Mouse (Mus musculus): ENCODE results near the gene Mmachc. TPM values are rescaled to one million over a fixed set of nuclear protein-coding genes. Genes with fewer than 3 reads are reported as not detected.
A peak's percentile ranks its signal among the peaks of the same experiment; 100 is the strongest.

Mmachc gene
- polyA plus RNA-seq, 1 experiment, result 4.4 TPM

- TF ChIP-seq CTCF (IDR thresholded peaks at IDR 0.05; ENCODE audit: extremely low read depth, insufficient read depth, insufficient read length, insufficient replicate concordance) (no peak), POLR2A (IDR thresholded peaks at IDR 0.05; ENCODE audit: low read depth, low read length) (no peak)
- no peak for DNase-seq (ENCODE audit: low read depth in 1 of 2, low spot score in 2 of 2)
- Histone ChIP-seq H3K27ac (ENCODE audit: insufficient read depth, low read length) (no peak overlapping the region), H3K4me1 (ENCODE audit: control insufficient read depth, insufficient read depth, insufficient read length) (no peaks in the 10 kb centered on the region; the same call in 1 of the 2 replicates), H3K36me3 (ENCODE audit: control insufficient read depth, insufficient read depth, low read length) (peaks cover 4% of the 10 kb centered on the region; the same call in 1 of the 2 replicates), H3K4me3 (ENCODE audit: extremely low read depth, insufficient read depth, insufficient read length) (no peak overlapping the region), H3K27me3 (ENCODE audit: control insufficient read depth, insufficient read depth, low read length) (no peaks in the 10 kb centered on the region)
- 86% methylated on average over 2 of the region's 2 CpGs for WGBS
Measured at GRCm38 (mm10) chr4:116710154-116710553, 1.9 kb upstream of the Mmachc start.

DNA sequence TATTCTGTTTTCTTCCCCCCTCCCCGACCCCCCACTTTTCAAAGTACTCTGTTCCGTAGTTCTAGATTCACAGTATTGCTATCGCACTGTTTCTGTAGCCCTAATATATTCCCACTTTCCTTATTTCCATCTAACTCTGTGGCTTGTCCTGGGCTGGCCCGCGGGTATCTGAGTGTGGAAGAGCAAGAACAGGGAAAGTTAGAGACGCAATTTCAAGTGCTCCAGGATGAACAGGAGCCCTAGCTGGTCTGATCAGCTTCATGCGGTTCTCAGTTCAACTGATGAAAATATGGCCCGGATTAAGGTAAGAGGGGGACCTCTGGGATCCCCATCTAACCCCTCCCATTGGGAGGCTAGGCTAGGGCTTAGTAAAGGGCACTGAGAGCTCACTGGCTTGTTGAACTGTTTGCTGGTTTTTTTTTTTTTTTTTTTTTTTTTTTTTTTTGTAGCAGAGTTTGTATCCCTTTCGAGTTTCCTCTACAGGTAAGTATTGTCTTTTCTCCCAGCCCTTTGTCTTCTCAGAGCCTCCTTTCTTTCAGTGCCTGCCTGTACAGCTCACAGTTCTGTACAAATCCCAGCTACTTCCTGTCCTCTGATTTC is 685 bp upstream of the Mmachc start:
- H3K4me3 ChIP-seq (ENCODE audit: extremely low read depth, insufficient read depth, insufficient read length), result peak overlapping the region; percentile 47
- H3K36me3 ChIP-seq (ENCODE audit: control insufficient read depth, insufficient read depth, low read length), result 0 out of 2 replicates have a peak, but pooled peaks cover 1% of the 10 kb centered on the region
- no peaks in the 10 kb centered on the region for H3K27me3 ChIP-seq (ENCODE audit: control insufficient read depth, insufficient read depth, low read length)
- WGBS, result 2% methylated on average over 9 of the region's 9 CpGs
- TF ChIP-seq CTCF (IDR thresholded peaks at IDR 0.05; ENCODE audit: extremely low read depth, insufficient read depth, insufficient read length, insufficient replicate concordance) (no peak), POLR2A (IDR thresholded peaks at IDR 0.05; ENCODE audit: low read depth, low read length) (no peak)
- H3K4me1 ChIP-seq (ENCODE audit: control insufficient read depth, insufficient read depth, insufficient read length), result no peaks in the 10 kb centered on the region; the same call in 1 of the 2 replicates
- no peak for DNase-seq (ENCODE audit: low read depth in 1 of 2, low spot score in 2 of 2)
- H3K27ac ChIP-seq (ENCODE audit: insufficient read depth, low read length), result no peak overlapping the region

- Histone ChIP-seq H3K27ac (ENCODE audit: insufficient read depth, low read length) (no peak overlapping the region), H3K27me3 (ENCODE audit: control insufficient read depth, insufficient read depth, low read length) (no peaks in the 10 kb centered on the region), H3K4me1 (ENCODE audit: control insufficient read depth, insufficient read depth, insufficient read length) (no peaks in the 10 kb centered on the region; the same call in 1 of the 2 replicates), H3K4me3 (ENCODE audit: extremely low read depth, insufficient read depth, insufficient read length) (peak overlapping the region; percentile 65; the same call in 1 of the 2 replicates), H3K36me3 (ENCODE audit: control insufficient read depth, insufficient read depth, low read length) (0 out of 2 replicates have a peak, but pooled peaks cover 1% of the 10 kb centered on the region)
- no peak for DNase-seq (ENCODE audit: low read depth in 1 of 2, low spot score in 2 of 2)
- TF ChIP-seq POLR2A (IDR thresholded peaks at IDR 0.05; ENCODE audit: low read depth, low read length) (no peak), CTCF (IDR thresholded peaks at IDR 0.05; ENCODE audit: extremely low read depth, insufficient read depth, insufficient read length, insufficient replicate concordance) (no peak)
- WGBS, result 10% methylated on average over 9 of the region's 9 CpGs
Measured at GRCm38 (mm10) chr4:116707666-116708065, 540 bp downstream of the Mmachc start.

DNA sequence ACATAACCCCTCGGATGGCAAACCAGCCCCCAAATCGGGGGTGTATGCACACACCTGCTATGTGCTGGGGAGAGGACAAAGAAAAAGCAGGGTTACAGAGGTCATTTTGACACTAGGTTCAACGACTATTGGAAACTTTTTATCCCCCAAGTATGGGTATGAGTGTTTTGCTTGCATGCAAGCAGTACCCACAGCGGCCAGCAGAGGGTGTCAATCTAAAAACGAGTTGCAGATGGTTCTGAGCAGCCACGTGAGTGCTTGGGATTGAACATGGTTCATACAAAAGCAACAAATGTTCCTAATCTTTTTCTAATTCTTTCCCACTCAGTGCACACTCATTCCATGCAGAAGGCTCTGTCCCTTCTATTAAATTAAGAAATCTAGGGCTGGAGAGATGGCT is 4.4 kb downstream of the Mmachc start:
- no peak overlapping the region for H3K4me3 ChIP-seq (ENCODE audit: extremely low read depth, insufficient read depth, insufficient read length)
- DNase-seq (ENCODE audit: low read depth in 1 of 2, low spot score in 2 of 2), result peak; percentile 53 to 73
- no peak overlapping the region for H3K27ac ChIP-seq (ENCODE audit: insufficient read depth, low read length)
- 34% methylated on average over 6 of the region's 6 CpGs for WGBS
- H3K36me3 ChIP-seq (ENCODE audit: control insufficient read depth, insufficient read depth, low read length), result peaks cover 9% of the 10 kb centered on the region
- TF ChIP-seq CTCF (IDR thresholded peaks at IDR 0.05; ENCODE audit: extremely low read depth, insufficient read depth, insufficient read length, insufficient replicate concordance) (peak; percentile 60; the same call in 1 of the 2 replicates), POLR2A (IDR thresholded peaks at IDR 0.05; ENCODE audit: low read depth, low read length) (no peak)
- no peaks in the 10 kb centered on the region for H3K27me3 ChIP-seq (ENCODE audit: control insufficient read depth, insufficient read depth, low read length)
- no peaks in the 10 kb centered on the region; the same call in 1 of the 2 replicates for H3K4me1 ChIP-seq (ENCODE audit: control insufficient read depth, insufficient read depth, insufficient read length)

- WGBS, result 70% methylated on average over 1 of the region's 1 CpGs
- no peak overlapping the region for H3K27ac ChIP-seq (ENCODE audit: insufficient read depth, low read length)
Measured at GRCm38 (mm10) chr4:116700964-116701363, 7.2 kb downstream of the Mmachc start.

DNA sequence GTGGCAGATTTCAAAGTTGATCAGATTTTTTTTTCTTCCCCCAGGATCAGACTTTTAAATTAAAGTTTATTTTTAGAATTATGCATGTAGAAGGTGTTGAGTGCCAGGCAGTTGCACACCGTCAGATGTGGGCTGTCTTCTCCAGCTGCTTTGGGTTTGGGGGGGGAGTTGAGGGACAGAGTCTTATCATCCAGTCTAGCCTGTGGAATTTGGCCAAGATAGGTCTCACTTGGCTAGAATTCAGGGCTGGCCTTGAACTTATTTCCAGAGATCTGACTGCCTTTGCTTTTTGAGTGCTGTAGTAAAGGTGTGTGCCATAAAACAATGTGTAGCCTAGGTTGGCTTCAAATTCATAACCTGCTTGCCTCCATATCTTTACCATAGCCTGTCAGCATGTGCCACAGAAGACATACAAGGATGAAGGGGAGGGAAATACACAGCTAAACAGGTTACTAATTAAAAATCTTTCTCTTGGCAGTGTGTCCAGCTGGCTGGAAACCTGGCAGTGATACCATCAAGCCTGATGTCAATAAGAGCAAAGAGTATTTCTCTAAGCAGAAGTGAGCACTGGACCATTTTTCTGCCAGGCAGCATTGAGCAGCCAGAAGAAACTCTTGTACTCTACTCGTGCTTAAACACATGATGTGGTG is 9.4 kb downstream of the Mmachc start:
- DNase-seq (ENCODE audit: low read depth in 1 of 2, low spot score in 2 of 2), result no peak
- TF ChIP-seq POLR2A (IDR thresholded peaks at IDR 0.05; ENCODE audit: low read depth, low read length) (no peak), CTCF (IDR thresholded peaks at IDR 0.05; ENCODE audit: extremely low read depth, insufficient read depth, insufficient read length, insufficient replicate concordance) (no peak)
- H3K36me3 ChIP-seq (ENCODE audit: control insufficient read depth, insufficient read depth, low read length), result peaks cover 30% of the 10 kb centered on the region
- no peak overlapping the region for H3K4me3 ChIP-seq (ENCODE audit: extremely low read depth, insufficient read depth, insufficient read length)
- no peaks in the 10 kb centered on the region for H3K27me3 ChIP-seq (ENCODE audit: control insufficient read depth, insufficient read depth, low read length)
- H3K4me1 ChIP-seq (ENCODE audit: control insufficient read depth, insufficient read depth, insufficient read length), result no peaks in the 10 kb centered on the region
- WGBS, result 69% methylated on average over 2 of the region's 2 CpGs
- H3K27ac ChIP-seq (ENCODE audit: insufficient read depth, low read length), result no peak overlapping the region

More at GRCm38 (mm10) chr4:116700964-116701363, 7.2 kb downstream of the Mmachc start:
- H3K36me3 ChIP-seq (ENCODE audit: control insufficient read depth, insufficient read depth, low read length), result peaks cover 18% of the 10 kb centered on the region
- H3K4me1 ChIP-seq (ENCODE audit: control insufficient read depth, insufficient read depth, insufficient read length), result no peaks in the 10 kb centered on the region
- H3K4me3 ChIP-seq (ENCODE audit: extremely low read depth, insufficient read depth, insufficient read length), result no peak overlapping the region
- DNase-seq (ENCODE audit: low read depth in 1 of 2, low spot score in 2 of 2), result no peak
- no peaks in the 10 kb centered on the region for H3K27me3 ChIP-seq (ENCODE audit: control insufficient read depth, insufficient read depth, low read length)
- TF ChIP-seq POLR2A (IDR thresholded peaks at IDR 0.05; ENCODE audit: low read depth, low read length) (no peak), CTCF (IDR thresholded peaks at IDR 0.05; ENCODE audit: extremely low read depth, insufficient read depth, insufficient read length, insufficient replicate concordance) (no peak)

GRCm38 (mm10) chr4:116693785-116694184 is 14.4 kb downstream of the Mmachc start:
- H3K27me3 ChIP-seq (ENCODE audit: control insufficient read depth, insufficient read depth, low read length), result no peaks in the 10 kb centered on the region

More at GRCm38 (mm10) chr4:116693785-116694184, 14.4 kb downstream of the Mmachc start:
- 93% methylated on average over 2 of the region's 2 CpGs for WGBS
- no peaks in the 10 kb centered on the region for H3K4me1 ChIP-seq (ENCODE audit: control insufficient read depth, insufficient read depth, insufficient read length)
- peaks cover 37% of the 10 kb centered on the region for H3K36me3 ChIP-seq (ENCODE audit: control insufficient read depth, insufficient read depth, low read length)
- no peak overlapping the region for H3K4me3 ChIP-seq (ENCODE audit: extremely low read depth, insufficient read depth, insufficient read length)
- no peak for DNase-seq (ENCODE audit: low read depth in 1 of 2, low spot score in 2 of 2)
- TF ChIP-seq POLR2A (IDR thresholded peaks at IDR 0.05; ENCODE audit: low read depth, low read length) (no peak), CTCF (IDR thresholded peaks at IDR 0.05; ENCODE audit: extremely low read depth, insufficient read depth, insufficient read length, insufficient replicate concordance) (no peak)
- H3K27ac ChIP-seq (ENCODE audit: insufficient read depth, low read length), result no peak overlapping the region
